Mouse (Mus musculus) MEL-GATA-1-ER (cell line): ENCODE measurements around the gene Usp47.

Experiments used
- DNase-seq: peaks from one replicate; pipeline ENCODE4 v3.0.0-alpha.2; 2012; ENCODE audit warnings: low read depth; ENCODE audit errors: extremely low read depth

Gene Usp47

DNA sequence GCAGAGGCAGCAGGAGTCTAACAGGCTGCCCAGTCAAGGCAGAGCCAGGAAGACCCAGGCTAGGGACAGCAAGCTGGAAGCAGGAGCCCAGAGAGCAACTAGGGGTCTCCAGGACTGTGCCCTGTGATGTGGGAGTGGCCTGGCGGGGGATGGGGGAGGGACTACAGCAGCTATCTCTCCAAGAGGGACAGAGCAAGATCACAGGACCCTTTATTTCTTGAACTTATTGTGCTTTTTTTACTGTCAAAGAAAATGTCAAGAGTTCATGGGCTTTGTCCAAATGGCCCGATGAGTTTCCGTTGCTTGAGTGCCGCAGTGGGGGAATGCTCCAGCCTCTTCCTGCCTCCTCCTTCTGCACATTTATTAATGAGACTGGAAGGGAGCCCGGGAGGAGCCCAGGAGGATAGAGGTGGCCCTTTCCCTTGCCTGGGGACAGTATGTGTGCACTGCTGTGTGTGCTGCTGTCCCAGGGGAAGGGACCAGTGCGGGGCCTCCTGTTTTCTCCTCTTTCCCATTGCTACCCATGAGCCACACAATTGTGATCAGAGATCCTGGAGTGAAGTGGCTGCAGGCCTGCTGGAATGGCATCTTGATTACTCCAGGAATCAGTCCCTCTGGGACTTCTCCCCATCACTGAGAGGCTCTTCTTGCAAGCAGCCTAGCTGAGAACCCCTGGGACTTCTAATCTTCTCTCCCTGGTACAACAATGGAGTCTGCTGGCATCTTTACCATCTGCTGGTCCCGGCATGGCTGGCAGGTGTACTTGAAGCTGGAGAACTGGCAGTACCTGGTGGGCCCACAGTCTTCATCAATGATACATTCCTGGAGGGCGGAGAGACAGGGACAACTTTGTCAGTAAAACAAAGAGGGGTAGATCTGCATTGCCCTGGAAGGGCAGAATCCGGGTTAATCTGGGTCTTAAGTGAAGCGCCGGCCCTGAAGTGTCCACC is 97.8 kb downstream of the Usp47 start:
- DNase-seq, result no peak

DNA sequence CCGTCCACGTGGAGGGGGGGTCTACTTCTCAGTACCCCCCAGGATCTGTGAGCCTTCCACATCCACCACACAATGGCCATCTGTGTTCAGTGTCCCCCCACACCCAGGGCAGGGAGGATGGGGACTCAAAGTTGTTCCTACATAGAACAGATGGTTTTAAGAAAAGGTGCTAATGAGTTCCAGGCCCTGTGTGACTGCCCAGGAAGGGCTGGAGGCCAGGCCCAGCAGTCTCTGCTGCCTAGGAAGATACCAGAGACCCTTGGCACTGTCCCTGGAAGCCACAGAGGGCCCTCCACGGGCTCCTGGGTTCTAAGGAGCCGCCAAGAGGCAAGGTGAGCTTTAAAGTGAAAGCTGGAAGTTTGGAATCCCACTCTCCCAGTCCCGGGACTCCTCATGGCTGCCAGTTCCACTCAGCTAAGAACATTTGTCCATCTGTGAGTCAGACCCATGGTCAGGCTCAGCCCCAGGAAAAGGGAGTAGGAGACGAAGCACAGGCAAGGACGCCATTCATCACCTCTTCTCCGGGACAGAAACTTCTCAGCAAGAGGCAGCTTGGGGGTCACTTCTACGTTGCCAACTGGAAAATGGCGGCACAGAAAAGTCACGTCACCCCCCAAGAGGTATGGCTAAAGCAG is 98.7 kb downstream of the Usp47 start:
- DNase-seq, result no peak

DNA sequence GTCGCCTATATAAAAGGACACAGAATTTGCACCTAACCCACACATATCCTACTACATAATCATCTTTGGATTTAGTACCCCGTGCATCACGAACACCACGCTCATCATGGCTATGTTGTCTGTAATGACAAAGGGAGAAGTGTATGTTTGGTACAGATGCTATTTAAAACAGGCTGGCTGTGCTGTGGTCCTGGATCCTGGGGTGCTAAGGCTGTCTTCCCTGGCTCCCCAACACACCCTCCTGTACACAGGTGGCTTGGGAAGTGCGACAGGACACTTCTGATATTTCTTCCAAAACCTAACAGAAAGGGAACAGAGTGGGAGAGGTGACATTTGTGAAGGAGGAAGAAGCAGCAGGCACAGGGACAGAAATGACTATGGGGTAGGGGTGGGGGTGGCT is 100.3 kb downstream of the Usp47 start:
- no peak for DNase-seq

DNA sequence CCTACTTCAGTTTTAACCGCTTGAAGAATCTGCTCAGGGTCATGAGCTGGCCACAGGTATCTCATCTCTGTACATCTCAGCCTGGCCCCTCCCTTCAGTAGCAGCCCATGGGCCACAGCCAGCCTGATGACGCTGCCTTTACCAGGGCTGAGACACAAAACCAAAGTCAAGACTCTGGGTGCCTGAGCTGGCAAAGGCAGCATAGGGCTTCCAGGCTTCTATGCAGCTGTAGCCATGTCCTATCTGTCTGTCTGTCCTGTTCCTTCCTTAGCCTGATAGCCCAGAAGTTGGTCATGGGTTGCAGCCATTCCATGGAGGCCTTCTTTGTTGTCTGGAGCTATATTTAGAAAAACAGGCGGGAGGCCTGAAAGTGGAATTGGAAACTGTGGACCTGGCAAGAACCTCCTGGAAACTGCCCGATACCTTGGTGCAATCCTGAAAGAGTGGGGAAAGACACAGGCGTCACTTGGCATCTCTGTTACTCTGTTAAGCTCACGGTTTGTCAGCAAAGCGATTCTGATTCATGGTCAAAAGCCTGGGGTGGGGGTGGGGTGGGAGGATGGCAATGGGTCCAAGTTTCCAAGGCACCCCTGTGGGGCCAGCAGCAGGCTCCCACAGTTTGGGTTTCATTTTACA is 102.4 kb downstream of the Usp47 start:
- DNase-seq, result no peak

DNA sequence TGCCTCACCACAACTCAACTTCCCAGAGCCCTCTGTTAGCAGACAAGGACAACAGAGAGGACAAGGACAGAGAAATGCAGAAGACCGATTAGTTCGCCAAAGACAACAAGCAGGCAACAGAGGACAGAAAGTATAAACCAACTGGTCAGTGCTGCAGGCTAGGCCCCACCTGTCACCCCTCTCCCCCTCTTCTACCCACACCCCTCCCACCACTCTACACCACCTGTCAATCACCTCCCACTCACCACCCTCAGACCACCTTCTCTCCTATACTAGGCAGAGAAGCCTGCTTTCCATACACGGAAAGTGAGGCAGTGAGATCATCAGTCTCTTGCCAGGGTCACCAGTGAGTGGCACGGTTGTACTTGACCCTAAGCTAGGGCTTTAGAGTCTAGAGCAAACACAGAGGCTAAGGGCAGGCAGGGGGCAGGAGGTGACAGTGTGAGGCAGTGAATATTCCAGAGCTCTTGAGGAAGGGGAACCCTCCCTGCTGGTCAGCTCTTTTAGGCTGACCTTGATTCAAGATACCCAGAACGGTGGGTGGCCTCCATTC is 103.9 kb downstream of the Usp47 start:
- DNase-seq, result no peak

DNA sequence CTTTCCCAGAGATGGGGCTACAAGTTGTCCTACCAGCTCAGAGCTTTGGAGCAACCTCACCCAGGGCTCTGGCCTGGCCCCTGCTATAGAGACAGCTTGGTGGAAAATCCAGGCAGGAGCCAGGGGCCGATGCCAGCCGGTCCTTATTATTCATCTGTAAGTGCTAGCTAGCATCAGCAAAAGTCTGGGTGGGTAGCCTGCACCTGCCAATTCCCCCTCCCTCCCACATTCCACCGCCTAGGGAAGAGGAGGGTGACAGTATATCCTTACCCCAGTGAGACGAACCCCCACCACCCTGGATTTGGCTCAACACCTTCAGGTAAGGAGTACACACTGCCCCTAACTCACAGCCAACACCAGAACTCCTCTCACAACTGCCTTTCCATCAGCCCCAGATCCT is 104.7 kb downstream of the Usp47 start:
- no peak for DNase-seq

DNA sequence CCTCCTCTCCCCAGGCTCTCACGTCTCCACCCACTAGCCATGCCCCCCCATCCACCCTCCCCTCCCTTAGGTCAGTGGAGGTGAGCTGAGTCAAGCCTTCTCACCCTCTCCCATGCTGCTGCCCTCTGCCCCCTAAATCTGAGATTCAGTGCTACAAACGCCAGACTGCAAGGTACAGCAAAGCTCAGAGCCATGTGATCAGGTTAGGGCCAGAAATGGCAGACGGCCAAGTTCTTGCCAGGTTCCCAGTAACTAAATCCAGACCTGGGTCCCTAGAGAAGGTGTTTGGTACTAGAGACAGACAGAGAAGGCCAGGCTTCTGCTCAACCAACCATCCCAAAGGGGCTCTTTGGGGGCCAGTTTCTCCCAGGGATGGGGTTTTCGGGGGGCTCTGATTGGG is 105.5 kb downstream of the Usp47 start:
- DNase-seq, result no peak

DNA sequence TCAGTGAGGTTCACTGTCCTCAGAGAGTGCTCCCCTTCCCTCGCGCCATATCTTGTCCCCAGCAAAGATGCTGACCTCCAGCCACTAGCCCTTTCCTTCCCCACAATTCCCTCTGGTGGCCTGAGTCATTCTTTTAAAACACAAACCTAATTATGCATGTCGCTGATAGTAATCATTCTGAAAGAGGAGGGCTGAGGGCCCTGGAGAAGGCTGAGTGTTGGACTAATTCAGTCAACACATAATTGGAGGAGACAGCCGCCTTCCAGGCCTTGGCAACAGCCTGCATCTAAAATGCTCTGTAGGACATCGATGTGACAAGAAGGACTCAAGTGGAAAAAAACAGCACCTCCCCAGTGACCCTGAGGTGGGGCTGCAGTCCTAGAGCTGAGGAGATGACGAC is 106.5 kb downstream of the Usp47 start:
- DNase-seq, result no peak

DNA sequence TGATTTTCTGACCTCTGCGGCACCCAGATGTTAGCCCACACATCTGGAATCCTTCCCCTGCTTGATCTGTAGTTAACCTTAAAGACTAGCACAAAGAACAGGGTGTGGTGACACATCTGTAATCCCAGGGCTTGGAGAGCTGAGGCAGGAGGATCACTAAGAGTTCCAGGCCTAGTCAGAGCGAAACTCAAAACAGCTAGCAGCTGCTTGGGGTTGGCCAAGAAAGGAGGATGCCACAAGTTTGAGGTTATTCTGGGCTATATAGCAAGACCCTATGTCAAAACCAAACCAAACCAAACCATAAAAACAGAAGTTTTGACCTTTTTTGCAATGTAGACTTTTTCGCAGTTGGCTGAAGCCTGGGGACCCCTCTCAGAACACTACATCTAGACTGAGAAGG is 107.4 kb downstream of the Usp47 start:
- no peak for DNase-seq

DNA sequence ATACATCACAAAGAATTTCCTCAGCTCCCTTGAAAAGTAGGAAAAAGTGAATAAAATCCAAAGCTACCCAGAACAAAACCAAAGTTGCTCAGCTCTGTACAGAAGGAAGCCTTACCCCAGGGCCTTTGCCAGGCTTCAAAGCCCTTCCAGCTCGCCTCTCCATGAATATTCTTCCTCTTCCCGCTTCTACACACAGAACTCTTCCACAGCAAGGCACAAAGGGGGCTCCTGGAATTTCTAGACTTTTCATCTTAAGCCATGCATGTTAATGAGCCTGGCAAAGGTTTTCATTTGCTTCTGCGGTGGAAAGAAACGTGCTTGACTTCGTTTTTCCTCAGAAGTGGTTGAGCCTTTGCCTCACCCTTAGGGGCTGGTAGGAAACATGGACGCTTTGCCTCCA is 108.7 kb downstream of the Usp47 start:
- DNase-seq, result no peak

DNA sequence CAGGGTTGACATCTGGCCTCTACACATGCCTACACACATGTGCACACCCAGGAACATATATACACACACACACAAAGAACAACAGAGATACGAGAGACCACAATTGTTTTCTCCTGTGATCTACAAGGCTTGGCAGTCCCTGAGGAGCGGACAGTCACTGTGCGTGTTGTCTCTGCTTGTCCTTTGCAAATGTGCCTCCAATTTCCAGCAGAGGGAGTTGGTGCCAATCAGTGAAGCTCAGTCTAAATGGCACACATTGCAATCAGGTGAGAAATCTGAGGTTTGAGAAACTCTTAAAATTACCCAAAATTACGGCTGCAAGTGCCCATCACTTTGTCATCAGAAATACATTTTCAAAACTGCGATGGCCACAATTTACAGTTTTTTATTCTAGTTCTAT is 110.0 kb downstream of the Usp47 start:
- no peak for DNase-seq

DNA sequence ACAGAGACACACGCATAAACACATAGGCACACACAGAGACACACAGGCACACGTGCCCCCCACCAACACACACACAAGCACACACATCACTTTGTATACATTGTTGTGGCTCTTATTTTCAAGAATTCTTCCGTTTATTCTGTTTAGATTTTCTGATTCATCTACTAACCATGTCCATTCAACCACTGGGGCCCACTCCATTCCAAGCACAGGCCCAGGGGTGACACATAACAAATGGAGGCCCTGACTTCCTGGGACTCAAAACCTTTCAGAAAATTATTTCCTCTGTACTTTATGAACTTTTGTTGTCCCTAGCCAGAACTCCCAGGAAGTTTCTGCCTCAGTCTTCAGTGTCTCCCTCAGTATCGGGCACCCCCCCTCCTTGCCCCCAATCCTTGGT is 111.9 kb downstream of the Usp47 start:
- DNase-seq, result no peak

DNA sequence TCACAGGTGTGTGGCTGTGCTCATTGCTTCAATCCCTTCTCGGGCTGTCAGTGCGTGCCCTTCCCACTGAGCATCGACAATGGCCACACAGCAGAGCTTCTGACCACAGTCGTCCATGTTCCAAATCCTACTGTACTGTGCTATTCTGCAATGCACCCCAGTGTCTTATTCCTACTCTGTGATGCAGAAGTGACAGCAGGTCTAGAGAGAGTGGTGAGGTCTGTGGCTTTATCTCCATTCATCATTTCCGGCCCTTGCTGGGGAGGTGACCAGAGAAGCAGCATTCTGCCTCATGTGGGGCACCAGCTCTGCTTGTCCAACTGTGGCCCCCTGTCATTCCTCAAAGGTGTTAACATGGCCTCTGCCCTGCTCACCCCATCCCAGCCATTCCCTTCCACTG is 113.2 kb downstream of the Usp47 start:
- no peak for DNase-seq

DNA sequence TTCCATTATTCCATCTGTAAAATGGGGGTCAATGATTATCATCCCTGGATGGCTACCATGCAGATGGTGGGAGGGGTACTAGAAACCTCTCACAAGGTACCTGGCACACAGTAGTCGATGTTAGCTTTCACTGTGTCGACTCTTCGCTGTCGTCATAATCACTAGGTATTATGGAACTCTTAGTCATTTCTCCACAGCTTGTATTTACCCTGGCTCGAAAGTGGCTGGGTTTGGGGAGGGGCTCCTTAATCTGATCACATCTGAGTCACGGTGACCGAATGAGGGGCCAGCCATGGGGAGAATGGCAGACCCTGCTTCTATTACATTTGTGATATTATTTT is 114.8 kb downstream of the Usp47 start:
- no peak for DNase-seq

DNA sequence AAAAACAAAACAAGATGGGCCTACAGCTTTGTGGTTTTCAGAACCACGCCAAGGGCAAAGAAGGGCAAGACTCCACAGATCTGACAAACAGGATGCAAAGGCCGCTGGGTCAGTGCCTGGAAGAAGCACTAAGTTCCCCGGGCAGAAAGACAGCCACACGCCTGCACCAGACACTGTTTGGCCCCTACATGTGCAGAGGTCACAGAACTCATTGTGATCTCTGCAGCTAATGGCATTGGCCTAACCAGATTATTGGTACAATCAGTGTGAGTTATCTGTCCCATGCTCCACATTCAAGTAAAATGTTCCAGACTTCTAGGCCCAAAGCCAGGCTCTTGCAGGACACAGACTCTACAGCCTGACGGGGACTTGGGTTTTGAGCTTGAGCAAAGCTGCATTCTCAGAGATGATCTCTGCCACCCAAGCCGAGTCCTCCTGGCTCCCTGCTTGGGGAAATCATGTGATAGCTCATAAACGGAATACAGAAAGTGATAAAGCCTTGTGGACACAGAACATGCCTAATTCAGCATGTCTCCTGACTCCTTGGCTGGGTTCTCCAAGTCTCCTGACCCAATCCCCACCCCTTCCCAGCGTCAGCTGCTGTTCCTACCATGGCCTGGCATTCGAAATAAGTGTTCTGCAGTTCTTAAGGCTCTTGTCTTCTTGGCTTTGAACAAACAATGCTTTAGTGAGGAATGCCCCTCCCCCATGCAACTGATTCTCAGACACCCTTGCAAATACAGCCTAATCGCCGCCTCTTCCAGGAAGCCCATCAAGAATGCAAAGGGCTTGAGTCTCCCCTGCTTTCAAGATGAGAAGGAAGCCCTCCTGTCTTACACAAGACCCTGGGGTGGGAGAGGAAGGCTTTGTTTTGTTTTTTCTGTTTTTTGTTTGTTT is 115.5 kb downstream of the Usp47 start:
- no peak for DNase-seq

DNA sequence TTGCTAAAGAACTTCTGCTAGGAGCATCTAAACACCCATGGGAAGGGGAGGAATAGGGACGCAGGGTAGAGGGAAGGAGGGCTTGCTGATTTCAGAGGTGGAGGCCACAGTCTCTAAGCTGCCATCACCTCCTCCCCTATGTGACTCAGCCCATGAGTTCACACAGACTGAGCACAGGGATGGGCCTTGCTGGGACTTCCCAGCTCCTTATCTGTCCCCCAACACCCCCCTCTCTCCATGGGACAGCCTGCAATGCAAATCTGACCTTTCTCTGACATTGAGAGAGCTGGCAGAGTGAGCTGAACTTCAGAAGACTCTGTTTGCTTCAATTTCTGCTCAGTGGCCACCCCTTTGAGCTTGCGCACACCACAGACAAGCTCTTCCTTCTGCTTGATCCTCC is 117.4 kb downstream of the Usp47 start:
- no peak for DNase-seq

DNA sequence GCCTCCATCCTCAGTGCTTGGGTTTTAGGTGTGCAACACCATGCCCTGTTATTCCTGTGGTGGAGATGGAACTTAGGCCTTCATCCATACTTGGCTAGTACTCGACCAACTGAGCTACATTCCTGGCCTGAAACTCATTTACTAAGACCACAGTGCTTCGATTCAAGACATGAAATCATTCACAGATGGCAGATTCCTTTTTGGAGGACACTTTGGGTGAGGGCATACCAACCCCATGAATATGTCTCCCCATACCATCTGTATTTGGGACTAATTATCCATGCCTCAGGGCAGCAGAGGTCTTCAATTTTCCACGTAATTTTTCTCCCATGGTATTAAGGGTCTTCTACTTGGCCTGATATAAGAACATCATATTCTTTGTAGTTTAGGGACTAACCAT is 119.3 kb downstream of the Usp47 start:
- no peak for DNase-seq

DNA sequence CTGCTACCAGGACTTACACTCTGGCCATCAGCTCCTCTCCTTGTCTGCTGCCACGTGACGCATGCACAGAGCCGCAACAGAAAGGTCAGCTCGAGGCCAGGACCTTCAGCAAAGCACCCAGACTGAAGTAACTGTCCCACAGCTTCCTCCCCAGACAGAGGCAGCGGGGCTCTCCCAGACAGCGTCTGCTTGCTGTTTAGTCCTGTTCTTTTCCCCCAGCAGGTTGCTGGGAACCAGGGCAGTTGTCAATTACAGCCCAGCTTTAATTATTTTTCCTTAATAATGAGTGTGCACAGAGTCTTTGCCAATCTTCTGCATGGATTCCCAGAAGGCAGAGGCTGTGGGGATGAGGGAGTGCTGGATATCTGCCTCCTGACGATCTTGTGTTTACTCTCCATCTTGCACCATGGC is 119.8 kb downstream of the Usp47 start:
- DNase-seq, result no peak

DNA sequence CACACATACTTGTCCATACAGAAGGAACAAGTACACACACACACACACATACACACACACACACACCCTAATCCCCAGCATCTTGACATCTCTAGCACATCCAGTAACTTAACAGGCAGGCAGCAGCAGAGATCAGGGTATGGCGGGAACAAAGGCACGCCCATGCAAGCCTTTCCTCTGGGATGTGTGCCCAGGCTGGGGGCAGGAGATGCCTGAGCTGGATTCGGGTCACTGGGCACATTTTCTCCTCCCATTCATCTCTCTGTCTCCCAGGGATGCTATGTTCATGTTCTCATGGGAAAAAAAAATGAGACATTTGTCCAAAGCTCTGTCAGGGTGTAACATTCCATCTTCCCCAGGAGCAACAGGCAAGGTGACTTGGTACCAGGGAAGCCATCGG is 120.7 kb downstream of the Usp47 start:
- no peak for DNase-seq

DNA sequence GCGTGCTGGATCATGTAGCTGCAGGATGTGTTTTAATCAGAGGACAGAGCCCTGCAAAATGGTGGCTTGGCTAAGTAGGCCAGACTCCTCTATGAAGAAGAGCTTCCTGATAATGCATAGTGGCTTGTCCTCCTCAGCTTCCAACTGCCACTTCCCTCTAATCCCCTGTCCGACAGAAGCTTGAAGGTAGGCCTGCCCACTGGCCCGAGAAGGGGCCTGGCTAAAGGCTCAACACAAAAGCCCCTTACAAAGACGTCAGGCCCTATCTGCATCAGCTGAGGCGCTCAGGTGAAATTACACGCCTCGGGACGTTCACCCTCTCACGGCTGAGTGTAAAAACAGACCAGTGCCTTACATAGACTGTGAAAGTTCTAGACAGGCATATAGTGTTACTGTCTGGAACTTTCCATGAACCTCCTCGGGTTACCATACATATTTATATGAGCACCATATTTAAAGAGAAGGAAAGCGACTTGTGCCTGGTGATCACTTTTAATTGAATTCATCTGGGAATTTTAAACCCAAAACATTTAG is 121.4 kb downstream of the Usp47 start:
- DNase-seq, result no peak

DNA sequence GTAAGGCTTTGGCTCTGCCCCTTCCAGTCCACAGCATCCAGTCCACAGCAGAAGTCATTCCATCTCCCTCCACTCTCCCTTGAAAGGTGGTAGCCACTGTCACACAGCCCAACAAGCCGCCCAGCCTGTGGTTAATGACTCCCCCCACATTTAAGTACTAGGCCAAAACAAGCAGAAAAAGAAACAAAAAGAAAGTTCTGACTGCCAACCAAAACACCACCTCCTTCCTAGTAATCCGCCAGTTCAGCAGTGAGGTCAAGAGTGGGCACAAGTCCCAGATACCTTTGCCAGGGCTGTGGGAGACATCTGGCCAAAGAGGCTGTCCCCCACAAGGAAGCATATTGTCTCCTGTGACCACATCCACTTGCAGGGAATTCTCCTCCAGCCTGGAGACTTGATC is 124.7 kb downstream of the Usp47 start:
- no peak for DNase-seq
